8 mouse cellular contexts compared by ENCODE assay signal in the genomic region with DNA sequence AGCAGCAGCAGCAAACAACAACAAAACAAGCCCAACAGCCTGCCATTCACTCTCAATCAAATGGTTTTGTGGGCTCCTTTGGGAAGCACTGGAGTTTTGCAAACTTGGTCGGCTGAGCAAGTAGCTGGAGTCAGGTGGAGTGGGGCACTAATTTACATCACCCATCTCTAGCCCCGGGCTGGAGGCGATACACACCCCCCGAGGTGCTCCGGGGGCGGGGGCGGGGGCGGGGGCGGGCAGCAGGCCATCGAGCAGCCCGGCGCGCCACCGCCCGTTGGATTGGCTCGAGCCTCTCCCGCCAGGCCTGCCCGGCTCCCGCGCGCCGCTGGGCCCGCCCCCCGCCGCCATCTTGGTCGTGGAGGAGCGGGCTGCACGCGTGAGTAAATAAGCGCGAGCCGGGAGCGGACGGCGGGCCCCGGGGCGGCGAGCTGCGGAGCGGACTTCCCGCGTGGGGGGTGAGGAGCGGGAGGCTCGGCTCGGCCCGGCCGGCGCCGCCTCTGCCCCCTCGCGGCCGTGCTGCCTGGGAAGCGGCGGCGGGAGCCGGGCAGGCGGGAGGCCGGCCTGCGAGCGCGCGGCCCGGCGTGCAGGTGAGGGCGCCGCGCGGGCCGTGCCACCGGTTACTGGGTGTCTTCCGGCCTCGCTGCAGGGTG. TPM values are rescaled to one million over a fixed set of nuclear protein-coding genes. Genes with fewer than 3 reads are reported as not detected.
DNase-seq lines count a peak whose midpoint lies in the region; ATAC-seq lines count a peak whose summit lies in the region.

A gene (plus strand): TSS at position 342 of the 650 bp plus-strand sequence.

- peak; percentile 71 for DNase-seq in 3T3-L1 (ENCODE audit: low read depth, low spot score)
- DNase-seq in adrenal gland, postnatal 4 days (ENCODE audit: low spot score in 2 of 2): peak; percentile 69 to 78
- peak; percentile 94 for DNase-seq in embryonic facial prominence, embryonic 14.5 days (ENCODE audit: low spot score)
- DNase-seq in heart, adult 8-10 months (ENCODE audit: low spot score): peak; percentile 77
- DNase-seq in kidney, adult 9 months: peak; percentile 87
- peak; percentile 73 to 83 for DNase-seq in spleen, adult 18-20 months

- H3K36me3 ChIP-seq in embryonic facial prominence, embryonic 14.5 days (ENCODE audit: control insufficient read depth, insufficient read depth, low read length): peaks cover 27% of the 10 kb centered on the region
- peaks cover 22% of the 10 kb centered on the region for H3K36me3 ChIP-seq in limb, embryonic 13.5 days
- H3K36me3 ChIP-seq in midbrain, embryonic 15.5 days (replicated peaks): no peaks in the 10 kb centered on the region

- no peaks in the 10 kb centered on the region for H3K9me3 ChIP-seq in embryonic facial prominence, embryonic 14.5 days (ENCODE audit: control insufficient read depth, low read length)
- no peaks in the 10 kb centered on the region for H3K9me3 ChIP-seq in limb, embryonic 13.5 days
- H3K9me3 ChIP-seq in midbrain, embryonic 15.5 days: no peaks in the 10 kb centered on the region

- H3K4me1 ChIP-seq in embryonic facial prominence, embryonic 14.5 days (ENCODE audit: control insufficient read depth, insufficient read depth, low read length): peaks cover 7% of the 10 kb centered on the region; the same call in 1 of the 2 replicates
- H3K4me1 ChIP-seq in limb, embryonic 13.5 days: peaks cover 18% of the 10 kb centered on the region
- H3K4me1 ChIP-seq in midbrain, embryonic 15.5 days: peaks cover 16% of the 10 kb centered on the region

- H3K27me3 ChIP-seq in embryonic facial prominence, embryonic 14.5 days (replicated peaks; ENCODE audit: control insufficient read depth, insufficient read depth, low read length): no peaks in the 10 kb centered on the region
- no peaks in the 10 kb centered on the region for H3K27me3 ChIP-seq in limb, embryonic 13.5 days
- no peaks in the 10 kb centered on the region for H3K27me3 ChIP-seq in midbrain, embryonic 15.5 days (replicated peaks)

- WGBS in embryonic facial prominence, embryonic 14.5 days: 0% methylated on average over 12 of the region's 72 CpGs
- under 1% methylated on average over 50 of the region's 72 CpGs for WGBS in limb, embryonic 13.5 days
- WGBS in midbrain, embryonic 15.5 days: under 1% methylated on average over 63 of the region's 72 CpGs

- H3K9ac ChIP-seq in embryonic facial prominence, embryonic 14.5 days (ENCODE audit: low read depth, low read length): peak within 1 kb of the TSS; percentile 97
- H3K9ac ChIP-seq in limb, embryonic 13.5 days: peak within 1 kb of the TSS; percentile 96
- peak within 1 kb of the TSS; percentile 77 for H3K9ac ChIP-seq in midbrain, embryonic 15.5 days

- peak within 1 kb of the TSS; percentile 86 for H3K27ac ChIP-seq in embryonic facial prominence, embryonic 14.5 days (replicated peaks; ENCODE audit: low read depth, low read length)
- H3K27ac ChIP-seq in limb, embryonic 13.5 days: peak within 1 kb of the TSS; percentile 90
- H3K27ac ChIP-seq in midbrain, embryonic 15.5 days: peak within 1 kb of the TSS; percentile 81

- ATAC-seq in embryonic facial prominence, embryonic 14.5 days (ENCODE audit: low read depth): peak; percentile 97
- ATAC-seq in limb, embryonic 13.5 days (ENCODE audit: low FRiP score, low read depth): peak; percentile 94
- peak; percentile 98 for ATAC-seq in midbrain, embryonic 15.5 days (replicated peaks)

- peak within 1 kb of the TSS; percentile 69 for H3K4me2 ChIP-seq in embryonic facial prominence, embryonic 14.5 days (ENCODE audit: low read depth, low read length)
- H3K4me2 ChIP-seq in limb, embryonic 13.5 days (replicated peaks): peak within 1 kb of the TSS; percentile 65
- H3K4me2 ChIP-seq in midbrain, embryonic 15.5 days: peak within 1 kb of the TSS; percentile 59

- peak within 1 kb of the TSS; percentile 98 for H3K4me3 ChIP-seq in embryonic facial prominence, embryonic 14.5 days (ENCODE audit: low read depth, low read length)
- H3K4me3 ChIP-seq in limb, embryonic 13.5 days: peak within 1 kb of the TSS; percentile 99
- H3K4me3 ChIP-seq in midbrain, embryonic 15.5 days: peak within 1 kb of the TSS; percentile 91

RNA-seq across cellular contexts. Expression of the gene that starts here (rescaled TPM):
- 10 to 100 TPM; 35.3 to 45.4 TPM for total RNA-seq in adrenal gland, postnatal 4 days (2021)
- polyA plus RNA-seq in embryonic facial prominence, embryonic 14.5 days (2014; fragmentation: Nextera tagmentation; extraction: Ambion mirVana): 35.7 and 38.8 TPM in 2 replicates
- total RNA-seq in heart, adult 8-10 months (2022): 10 to 100 TPM; 17.7 to 21.3 (median 20.8) TPM
- 39.9 and 42.4 TPM in 2 replicates for polyA plus RNA-seq in limb, embryonic 13.5 days (2015; fragmentation: Nextera tagmentation; extraction: Ambion mirVana)
- polyA plus RNA-seq in midbrain, embryonic 15.5 days (2015; fragmentation: Nextera tagmentation; extraction: Ambion mirVana): 21.6 and 23.8 TPM in 2 replicates

Comparison
In these comparisons a context has a peak if more than half of its experiments do, and no peak if none do; other contexts are left out.
1. Peak in every context shown above with its lines: DNase-seq, ATAC-seq, H3K4me3 ChIP-seq and H3K27ac ChIP-seq.